Mouse (Mus musculus) neural tube, embryonic 13.5 days (tissue): ENCODE measurements at regions not wholly inside any gene's neighbourhood (a gene's known extent, or its start where the extent isn't known, plus 50 kb on each side); places are given as distances from the start of the nearest gene placed in this dataset.

ENCODE experiments used
- ATAC-seq: fragments of 200-750 bp; cut with Nextera tagmentation; 2 replicates; pipeline ENCODE4 v1.8.0; 2017; ENCODE audit warnings: low read depth, mild to moderate bottlenecking, moderate TSS enrichment, moderate library complexity
- H3K27ac ChIP-seq: fragments of 300-500 bp; sonication (generic); replicated peaks from 2 replicates; pipeline ENCODE4 v1.5.1; 2015; ENCODE audit warnings: moderate library complexity, mild to moderate bottlenecking, inconsistent platforms
- H3K27me3 ChIP-seq: fragments of 300-500 bp; sonication (generic); 2 replicates; pipeline ENCODE4 v1.6.1; 2015; ENCODE audit warnings: mild to moderate bottlenecking, inconsistent platforms
- H3K36me3 ChIP-seq: fragments of 300-500 bp; sonication (generic); 2 replicates; pipeline ENCODE4 v1.6.1; 2015; ENCODE audit warnings: mild to moderate bottlenecking, inconsistent platforms
- H3K4me1 ChIP-seq: fragments of 300-500 bp; sonication (generic); replicated peaks from 2 replicates; pipeline ENCODE4 v1.6.1; 2015; ENCODE audit warnings: inconsistent platforms
- H3K4me2 ChIP-seq: fragments of 300-500 bp; sonication (generic); 2 replicates; pipeline ENCODE4 v1.6.1; 2015; ENCODE audit warnings: inconsistent platforms, mild to moderate bottlenecking, moderate library complexity
- H3K4me3 ChIP-seq: fragments of 300-500 bp; sonication (generic); 2 replicates; pipeline ENCODE4 v1.5.1; 2015; ENCODE audit warnings: mild to moderate bottlenecking, inconsistent platforms
- H3K9ac ChIP-seq: fragments of 300-500 bp; sonication (generic); 2 replicates; pipeline ENCODE4 v1.6.1; 2015; ENCODE audit warnings: moderate library complexity, mild to moderate bottlenecking, inconsistent platforms
- H3K9me3 ChIP-seq: fragments of 300-500 bp; sonication (generic); 2 replicates; pipeline ENCODE4 v1.6.1; 2016; ENCODE audit warnings: inconsistent platforms
- WGBS: fragments of 180-500 bp; shearing (Covaris S2); methylation state at CpG from one replicate; pipeline ENCODE4 v1.1.7; 2015; 5-methylcytosine and 5-hydroxymethylcytosine counted together

- Histone ChIP-seq H3K4me2 (no peak overlapping the region), H3K9ac (no peak overlapping the region), H3K27me3 (no peaks in the 10 kb centered on the region), H3K4me1 (no peaks in the 10 kb centered on the region), H3K27ac (no peak overlapping the region), H3K36me3 (no peaks in the 10 kb centered on the region), H3K9me3 (no peaks in the 10 kb centered on the region), H3K4me3 (no peak overlapping the region)
- ATAC-seq, result no peak
- WGBS, result 62% methylated on average over 6 of the region's 6 CpGs
These were observed 279.8 kb upstream of the Foxq1 start for GRCm38 (mm10) chr13:31276005-31276644.

- H3K4me1 ChIP-seq, result no peaks in the 10 kb centered on the region
- ATAC-seq, result no peak
- no peaks in the 10 kb centered on the region for H3K36me3 ChIP-seq
- H3K4me2 ChIP-seq, result no peak overlapping the region
- no peak overlapping the region for H3K4me3 ChIP-seq
- H3K9me3 ChIP-seq, result no peaks in the 10 kb centered on the region
- no peak overlapping the region for H3K27ac ChIP-seq
- H3K9ac ChIP-seq, result no peak overlapping the region
- WGBS, result 95% methylated on average over 7 of the region's 7 CpGs
- no peaks in the 10 kb centered on the region for H3K27me3 ChIP-seq
These were observed 265.3 kb upstream of the Foxq1 start for GRCm38 (mm10) chr13:31290630-31291029.

GRCm38 (mm10) chr13:31292584-31293387 is 263.1 kb upstream of the Foxq1 start:
- H3K27me3 ChIP-seq, result no peaks in the 10 kb centered on the region
- H3K9me3 ChIP-seq, result no peaks in the 10 kb centered on the region
- H3K4me1 ChIP-seq, result no peaks in the 10 kb centered on the region
- no peak overlapping the region for H3K9ac ChIP-seq
- WGBS, result 82% methylated on average over 13 of the region's 13 CpGs
- H3K27ac ChIP-seq, result no peak overlapping the region
- no peaks in the 10 kb centered on the region for H3K36me3 ChIP-seq
- no peak for ATAC-seq
- H3K4me3 ChIP-seq, result no peak overlapping the region
- no peak overlapping the region for H3K4me2 ChIP-seq

GRCm38 (mm10) chr13:31294011-31294410 is 261.9 kb upstream of the Foxq1 start:
- Histone ChIP-seq H3K9me3 (no peaks in the 10 kb centered on the region), H3K9ac (no peak overlapping the region), H3K27ac (no peak overlapping the region), H3K36me3 (no peaks in the 10 kb centered on the region), H3K4me2 (no peak overlapping the region), H3K27me3 (no peaks in the 10 kb centered on the region), H3K4me3 (no peak overlapping the region), H3K4me1 (no peaks in the 10 kb centered on the region)
- WGBS, result 88% methylated on average over 7 of the region's 7 CpGs
- ATAC-seq, result no peak

GRCm38 (mm10) chr13:31303194-31303593 is 252.7 kb upstream of the Foxq1 start:
- WGBS, result 76% methylated on average over 5 of the region's 5 CpGs

GRCm38 (mm10) chr13:31304286-31304865 is 251.6 kb upstream of the Foxq1 start:
- 88% methylated on average over 5 of the region's 5 CpGs for WGBS
- no peak for ATAC-seq
- Histone ChIP-seq H3K4me2 (no peak overlapping the region), H3K4me1 (peaks cover 5% of the 10 kb centered on the region; the same call in 1 of the 2 replicates), H3K9me3 (no peaks in the 10 kb centered on the region), H3K9ac (no peak overlapping the region), H3K27ac (no peak overlapping the region), H3K27me3 (no peaks in the 10 kb centered on the region), H3K4me3 (no peak overlapping the region), H3K36me3 (no peaks in the 10 kb centered on the region)

More at GRCm38 (mm10) chr13:31303194-31303593, 252.7 kb upstream of the Foxq1 start:
- H3K4me1 ChIP-seq, result no peaks in the 10 kb centered on the region
- H3K9ac ChIP-seq, result no peak overlapping the region
- H3K36me3 ChIP-seq, result no peaks in the 10 kb centered on the region
- no peak for ATAC-seq
- no peak overlapping the region for H3K4me3 ChIP-seq
- no peak overlapping the region for H3K4me2 ChIP-seq
- H3K27ac ChIP-seq, result no peak overlapping the region
- no peaks in the 10 kb centered on the region for H3K27me3 ChIP-seq
- H3K9me3 ChIP-seq, result no peaks in the 10 kb centered on the region

GRCm38 (mm10) chr13:31309083-31309621 is 246.8 kb upstream of the Foxq1 start:
- Histone ChIP-seq H3K27me3 (no peaks in the 10 kb centered on the region), H3K9me3 (no peaks in the 10 kb centered on the region), H3K4me1 (peaks cover 8% of the 10 kb centered on the region; the same call in 1 of the 2 replicates), H3K4me2 (no peak overlapping the region), H3K9ac (no peak overlapping the region), H3K27ac (no peak overlapping the region), H3K4me3 (no peak overlapping the region), H3K36me3 (no peaks in the 10 kb centered on the region)
- no peak for ATAC-seq
- 74% methylated on average over 6 of the region's 6 CpGs for WGBS

- no peak overlapping the region for H3K4me2 ChIP-seq
- ATAC-seq, result no peak
These were observed 243.2 kb upstream of the Foxq1 start for GRCm38 (mm10) chr13:31312772-31313171.

GRCm38 (mm10) chr13:31313821-31314220 is 242.1 kb upstream of the Foxq1 start:
- no peaks in the 10 kb centered on the region for H3K9me3 ChIP-seq
- H3K4me2 ChIP-seq, result no peak overlapping the region
- no peak overlapping the region for H3K27ac ChIP-seq
- H3K4me1 ChIP-seq, result peaks cover 8% of the 10 kb centered on the region; the same call in 1 of the 2 replicates
- no peaks in the 10 kb centered on the region for H3K36me3 ChIP-seq
- 76% methylated on average over 5 of the region's 5 CpGs for WGBS
- no peak overlapping the region for H3K4me3 ChIP-seq
- H3K27me3 ChIP-seq, result no peaks in the 10 kb centered on the region
- H3K9ac ChIP-seq, result no peak overlapping the region
- no peak for ATAC-seq

More at GRCm38 (mm10) chr13:31312772-31313171, 243.2 kb upstream of the Foxq1 start:
- 63% methylated on average over 7 of the region's 7 CpGs for WGBS
- H3K27me3 ChIP-seq, result no peaks in the 10 kb centered on the region
- no peak overlapping the region; the same call in 1 of the 2 replicates for H3K27ac ChIP-seq
- no peak overlapping the region for H3K9ac ChIP-seq
- H3K4me1 ChIP-seq, result peaks cover 8% of the 10 kb centered on the region; the same call in 1 of the 2 replicates
- no peaks in the 10 kb centered on the region for H3K36me3 ChIP-seq
- no peaks in the 10 kb centered on the region for H3K9me3 ChIP-seq
- no peak overlapping the region for H3K4me3 ChIP-seq

- Histone ChIP-seq H3K9ac (no peak overlapping the region), H3K9me3 (no peaks in the 10 kb centered on the region), H3K4me3 (no peak overlapping the region), H3K27me3 (no peaks in the 10 kb centered on the region), H3K27ac (no peak overlapping the region), H3K4me2 (no peak overlapping the region), H3K4me1 (no peaks in the 10 kb centered on the region), H3K36me3 (no peaks in the 10 kb centered on the region)
- WGBS, result 86% methylated on average over 8 of the region's 8 CpGs
- no peak for ATAC-seq
These were observed 238.9 kb upstream of the Foxq1 start for GRCm38 (mm10) chr13:31317066-31317465.

- H3K36me3 ChIP-seq, result no peaks in the 10 kb centered on the region
- no peak overlapping the region for H3K4me2 ChIP-seq
- H3K27me3 ChIP-seq, result no peaks in the 10 kb centered on the region
- no peak overlapping the region for H3K27ac ChIP-seq
- no peaks in the 10 kb centered on the region for H3K4me1 ChIP-seq
- H3K4me3 ChIP-seq, result no peak overlapping the region
- 93% methylated on average over 2 of the region's 2 CpGs for WGBS
- ATAC-seq, result no peak
- no peaks in the 10 kb centered on the region for H3K9me3 ChIP-seq
- H3K9ac ChIP-seq, result no peak overlapping the region
These were observed 237.9 kb upstream of the Foxq1 start for GRCm38 (mm10) chr13:31318008-31318407.

- no peaks in the 10 kb centered on the region for H3K9me3 ChIP-seq
- 45% methylated on average over 2 of the region's 2 CpGs for WGBS
- no peak overlapping the region for H3K4me2 ChIP-seq
- no peak for ATAC-seq
- no peak overlapping the region for H3K4me3 ChIP-seq
- no peaks in the 10 kb centered on the region for H3K36me3 ChIP-seq
- no peaks in the 10 kb centered on the region for H3K27me3 ChIP-seq
- no peak overlapping the region for H3K9ac ChIP-seq
- no peaks in the 10 kb centered on the region for H3K4me1 ChIP-seq
- no peak overlapping the region for H3K27ac ChIP-seq
These were observed 234.5 kb upstream of the Foxq1 start for GRCm38 (mm10) chr13:31321411-31321810.
